Mouse (Mus musculus): ENCODE data around the gene Mapk1.

DNA sequence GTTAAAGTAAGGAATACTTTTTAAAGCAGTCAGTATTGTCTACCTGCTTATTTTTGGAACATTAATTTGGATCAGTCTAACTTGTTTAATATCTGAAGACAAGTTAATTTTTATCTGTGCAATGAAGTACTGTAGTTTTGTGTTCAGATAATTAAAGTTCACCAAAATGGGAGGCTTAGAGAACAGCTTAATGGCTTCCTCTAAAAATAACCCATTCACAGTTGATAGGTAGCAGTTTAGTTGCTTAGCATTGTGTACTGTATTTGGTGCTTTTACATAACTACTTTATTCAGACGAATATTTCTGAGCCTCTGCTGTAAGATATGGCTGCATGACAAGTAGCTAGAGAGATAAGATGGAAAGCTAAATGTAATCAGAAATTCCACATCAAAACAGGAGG lies 23.9 kb downstream of the Mapk1 start:
- no peak for TF ChIP-seq UBTF (IDR thresholded peaks at IDR 0.05; ENCODE audit: low read depth, low read length)
- TF ChIP-seq MAFK (IDR thresholded peaks at IDR 0.05; ENCODE audit: insufficient replicate concordance, low read length) = no peak
- no peak for TF ChIP-seq POLR2A (IDR thresholded peaks at IDR 0.05; ENCODE audit: low read depth, low read length)
- no peak for TF ChIP-seq CTCF (conservative IDR thresholded peaks at IDR 0.05 in 1 of 2, IDR thresholded peaks at IDR 0.05 in 1 of 2; ENCODE audit: low read depth in 2 of 2, low read length in 2 of 2)
